Mouse (Mus musculus): ENCODE data around the gene Arpc1b.
"Not testable (repeated sequence)": the region's sequence is repeated elsewhere in the genome, so short reads cannot be mapped to it uniquely, and the experiment has no call there.

Gene Arpc1b

DNA sequence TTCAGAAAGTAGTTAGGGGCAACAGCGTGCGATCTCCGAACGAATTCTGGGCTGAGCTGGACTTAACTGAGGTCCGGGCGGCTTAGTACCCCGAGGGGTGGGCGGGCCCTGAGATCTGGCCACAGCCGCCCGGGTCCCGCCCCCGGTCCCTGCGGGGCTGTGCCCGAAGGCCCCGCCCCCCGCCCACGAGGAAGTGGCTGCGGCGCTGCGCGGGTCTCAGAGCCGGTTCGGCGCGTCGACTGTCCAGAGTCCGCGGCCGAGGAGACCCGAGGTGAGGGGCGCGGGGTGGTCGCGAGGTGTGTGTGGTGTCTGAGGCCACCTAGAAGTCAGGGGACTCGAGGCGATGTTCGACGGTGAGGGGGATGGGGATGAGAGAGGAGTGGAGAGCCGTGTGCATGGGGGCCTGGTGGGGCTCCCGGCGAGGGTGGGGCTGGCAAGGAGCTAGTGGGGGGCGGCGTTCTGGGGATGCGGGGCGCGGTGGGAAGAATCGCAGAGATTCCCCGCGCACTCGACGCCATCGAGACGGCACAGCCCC is at the start of gene Arpc1b:
Arpc1b (plus strand) TSS at position 145 of the 535 bp plus-strand sequence.
- DNase-seq (ENCODE audit: low spot score in 2 of 2) = peak; percentile 63 to 75

DNA sequence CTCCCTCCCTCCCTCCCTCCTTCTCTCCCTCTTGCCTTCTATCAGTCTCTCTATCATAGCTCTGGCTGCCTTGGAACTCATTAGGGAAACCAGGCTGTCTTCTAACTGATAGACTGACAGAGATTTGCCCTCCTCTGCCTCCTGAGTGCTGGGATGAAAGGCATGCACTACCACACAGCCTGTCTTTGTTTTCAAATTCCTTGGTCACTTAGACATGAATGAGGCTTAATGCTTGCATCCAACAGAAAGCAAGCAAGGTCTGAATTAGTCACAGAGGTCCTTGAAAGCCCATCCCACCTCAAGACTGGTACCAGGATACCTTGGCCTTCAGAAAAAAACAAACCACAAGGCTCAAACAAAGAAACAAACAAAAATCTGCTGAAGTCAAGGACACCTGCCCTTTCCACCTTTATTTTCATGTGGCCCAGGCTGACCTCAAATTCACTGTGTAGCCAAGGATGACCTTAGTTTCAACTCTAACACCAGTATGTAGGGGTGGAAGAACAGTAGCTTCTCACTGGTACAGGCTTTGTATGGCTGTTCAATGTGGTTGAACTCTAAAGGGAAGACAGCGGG is 49.2 kb upstream of the Arpc1b start:
- no peak for DNase-seq (ENCODE audit: low spot score in 2 of 2)

DNA sequence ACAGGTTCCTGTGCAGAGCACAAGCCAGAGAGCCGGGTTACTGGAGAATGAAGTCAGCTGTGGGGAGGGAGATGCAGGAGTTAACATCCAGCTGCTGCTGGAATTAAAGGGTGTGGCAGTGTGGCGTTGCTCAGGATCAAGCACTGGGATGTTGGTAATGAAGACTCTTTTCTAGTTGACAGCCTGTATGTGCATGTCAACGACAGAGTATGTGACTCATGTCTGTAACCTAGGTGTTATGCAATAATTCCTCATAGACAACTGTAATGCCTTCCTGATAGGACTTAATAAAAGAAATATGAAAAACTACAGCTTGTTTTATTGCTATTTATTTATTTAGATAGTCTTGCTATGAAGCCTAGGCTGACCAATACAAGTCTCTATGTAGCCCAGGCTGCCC is 45.2 kb upstream of the Arpc1b start:
- DNase-seq (ENCODE audit: low spot score in 2 of 2) = no peak

DNA sequence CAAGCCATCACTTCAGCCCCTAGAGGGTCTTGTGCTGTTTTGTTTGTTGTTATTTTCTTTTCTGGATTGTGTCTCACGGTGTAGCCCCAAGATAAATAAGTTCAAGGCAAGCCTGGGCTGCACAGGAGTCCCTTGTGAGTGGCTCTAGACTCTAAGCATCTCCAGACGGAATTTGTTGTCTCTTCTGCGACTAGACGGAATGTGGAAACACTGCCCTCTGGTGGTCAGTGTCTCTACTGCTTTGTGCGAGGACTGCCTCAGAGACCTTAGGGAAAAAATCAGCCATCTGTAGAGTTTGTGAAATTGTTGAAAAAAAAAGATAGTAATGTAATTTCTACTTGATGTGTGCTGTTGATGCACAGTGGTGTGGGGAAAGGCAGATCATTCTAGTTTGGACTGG is 44.3 kb upstream of the Arpc1b start:
- peak; percentile 57 to 67 for DNase-seq (ENCODE audit: low spot score in 2 of 2)

DNA sequence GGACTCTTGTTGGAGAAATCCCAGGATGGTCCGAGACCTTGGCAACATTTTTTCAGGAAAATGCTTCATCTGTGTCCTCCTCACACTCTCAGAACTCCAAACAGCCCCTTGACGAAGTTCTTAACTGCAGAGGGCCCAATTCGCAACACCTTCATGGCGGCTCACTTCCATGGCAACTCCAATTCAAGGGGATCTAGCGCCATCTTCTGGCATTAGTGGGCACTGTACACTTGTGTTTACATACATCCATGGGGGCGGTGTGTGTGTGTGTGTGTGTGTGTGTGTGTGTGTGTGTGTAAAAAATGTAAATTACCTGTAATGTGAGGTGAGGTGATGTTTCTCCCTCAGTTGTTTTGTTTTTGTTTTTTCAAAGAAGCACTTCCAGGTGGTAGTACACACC is 42.7 kb upstream of the Arpc1b start:
- DNase-seq (ENCODE audit: low spot score in 2 of 2) = no peak

GRCm38 (mm10) chr5:145075081-145075480 is 38.9 kb upstream of the Arpc1b start:
- DNase-seq (ENCODE audit: low spot score in 2 of 2) = no peak

GRCm38 (mm10) chr5:145081866-145082613 is 32.0 kb upstream of the Arpc1b start:
- peak; percentile 52 to 65 for DNase-seq (ENCODE audit: low spot score in 2 of 2)

DNA sequence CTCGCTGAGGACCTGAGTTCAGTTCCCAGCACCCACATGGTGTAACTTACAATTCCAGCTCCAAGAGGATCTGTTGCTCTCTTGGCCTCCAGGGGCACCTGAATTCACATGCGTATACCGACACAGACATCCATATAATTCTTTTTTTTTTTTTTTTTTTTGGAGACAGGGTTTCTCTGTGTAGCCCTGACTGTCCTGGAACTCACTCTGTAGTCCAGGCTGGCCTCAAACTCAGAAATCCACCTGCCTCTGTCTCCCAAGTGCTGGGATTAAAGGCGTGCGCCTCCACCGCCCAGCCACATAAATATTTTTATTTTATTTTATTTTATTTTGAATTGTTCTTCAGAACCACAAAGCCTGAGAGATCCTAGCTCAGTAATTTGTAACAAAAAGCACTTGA is 30.8 kb upstream of the Arpc1b start:
- not testable (repeated sequence) for DNase-seq (ENCODE audit: low spot score in 2 of 2)

GRCm38 (mm10) chr5:145083632-145084451 is 30.2 kb upstream of the Arpc1b start, which contains the start of the genes Arpc1a and Kpna7:
Gene Arpc1a (plus strand): TSS chr5:145083830.
Gene Kpna7 (minus strand): TSS chr5:145084030.
- peak; percentile 87 to 92 for DNase-seq (ENCODE audit: low spot score in 2 of 2)

GRCm38 (mm10) chr5:145084822-145085221 is 29.2 kb upstream of the Arpc1b start:
- DNase-seq (ENCODE audit: low spot score in 2 of 2) = no peak

GRCm38 (mm10) chr5:145088186-145088585 is 25.8 kb upstream of the Arpc1b start:
- DNase-seq (ENCODE audit: low spot score in 2 of 2) = no peak

GRCm38 (mm10) chr5:145089878-145090277 is 24.1 kb upstream of the Arpc1b start:
- DNase-seq (ENCODE audit: low spot score in 2 of 2) = no peak

DNA sequence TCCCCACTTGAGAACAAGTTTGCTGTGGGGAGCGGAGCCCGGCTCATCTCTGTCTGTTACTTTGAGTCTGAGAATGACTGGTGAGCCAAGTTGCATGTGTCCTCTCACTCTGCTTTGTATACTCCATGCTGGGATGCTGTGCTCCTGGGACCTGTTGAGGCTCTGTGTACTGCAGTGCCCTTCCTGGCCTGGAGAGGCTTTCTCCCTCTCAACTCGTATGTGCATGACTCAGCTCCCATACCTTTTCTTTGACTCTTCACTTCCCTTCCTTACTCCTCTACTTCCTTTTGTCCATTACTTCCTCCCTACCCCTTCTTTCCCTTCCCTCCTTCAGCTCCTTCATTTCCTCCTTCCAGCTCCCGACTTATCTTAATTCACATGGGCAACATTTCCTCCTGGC is 17.8 kb upstream of the Arpc1b start:
- no peak for DNase-seq (ENCODE audit: low spot score in 2 of 2)

GRCm38 (mm10) chr5:145098340-145098821 is 15.6 kb upstream of the Arpc1b start:
- no peak for DNase-seq (ENCODE audit: low spot score in 2 of 2)

- DNase-seq (ENCODE audit: low spot score in 2 of 2) = no peak
Observed at GRCm38 (mm10) chr5:145100960-145101359, 13.1 kb upstream of the Arpc1b start.

DNA sequence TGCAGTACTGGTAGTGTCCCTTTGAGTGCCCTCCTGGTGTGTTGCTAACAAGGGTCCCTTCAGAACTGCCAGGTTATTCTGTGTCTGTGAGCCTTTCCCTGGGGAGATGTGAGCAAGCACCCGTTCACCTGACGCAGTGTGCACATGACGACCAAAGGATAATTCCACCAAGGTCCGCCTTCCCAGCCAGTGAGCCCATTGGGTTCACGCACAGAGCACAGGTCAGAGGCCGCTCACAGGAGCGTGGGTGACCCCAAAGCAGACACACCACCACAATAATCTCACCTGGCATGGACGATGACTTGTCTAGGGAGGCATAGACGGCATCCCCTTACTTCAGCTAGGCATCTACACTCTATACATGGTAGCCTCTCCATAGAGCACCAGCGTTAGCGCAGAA is 12.6 kb upstream of the Arpc1b start:
- not testable (repeated sequence) for DNase-seq (ENCODE audit: low spot score in 2 of 2)

- no peak for DNase-seq (ENCODE audit: low spot score in 2 of 2)
Observed at GRCm38 (mm10) chr5:145102706-145103105, 11.3 kb upstream of the Arpc1b start.

GRCm38 (mm10) chr5:145104328-145104727 is 9.7 kb upstream of the Arpc1b start:
- DNase-seq (ENCODE audit: low spot score in 2 of 2) = no peak

DNA sequence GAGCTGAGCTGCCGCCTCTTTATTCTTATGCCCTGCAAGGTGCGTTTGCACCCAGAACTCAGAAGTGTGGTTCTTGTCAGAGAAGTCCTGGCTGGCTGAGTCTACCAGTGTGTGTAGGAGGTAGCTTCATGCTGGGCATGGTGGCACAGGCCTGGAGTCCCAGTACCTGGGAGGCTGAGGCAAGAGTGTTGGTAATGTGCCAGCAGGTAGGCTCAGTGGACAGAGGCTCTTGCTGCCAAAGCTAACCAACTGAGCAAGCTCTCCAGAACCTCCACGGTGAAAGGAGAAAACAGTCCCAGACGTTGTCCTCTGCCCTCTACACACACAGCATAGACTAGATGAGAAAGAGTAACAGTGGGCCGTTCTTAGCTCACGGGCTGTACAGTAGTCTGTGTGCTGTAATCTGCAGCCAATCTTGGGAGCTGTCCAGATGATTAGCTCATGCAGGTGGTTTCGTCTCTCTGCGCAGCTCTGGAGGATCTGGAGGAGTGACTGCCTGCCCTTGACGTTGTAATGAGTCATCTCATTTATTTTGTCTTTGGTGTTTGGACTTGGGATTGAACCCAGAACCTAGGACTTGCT is 8.2 kb upstream of the Arpc1b start:
- DNase-seq (ENCODE audit: low spot score in 2 of 2) = no peak

GRCm38 (mm10) chr5:145110401-145110800 is 3.6 kb upstream of the Arpc1b start:
- DNase-seq (ENCODE audit: low spot score in 2 of 2) = no peak

DNA sequence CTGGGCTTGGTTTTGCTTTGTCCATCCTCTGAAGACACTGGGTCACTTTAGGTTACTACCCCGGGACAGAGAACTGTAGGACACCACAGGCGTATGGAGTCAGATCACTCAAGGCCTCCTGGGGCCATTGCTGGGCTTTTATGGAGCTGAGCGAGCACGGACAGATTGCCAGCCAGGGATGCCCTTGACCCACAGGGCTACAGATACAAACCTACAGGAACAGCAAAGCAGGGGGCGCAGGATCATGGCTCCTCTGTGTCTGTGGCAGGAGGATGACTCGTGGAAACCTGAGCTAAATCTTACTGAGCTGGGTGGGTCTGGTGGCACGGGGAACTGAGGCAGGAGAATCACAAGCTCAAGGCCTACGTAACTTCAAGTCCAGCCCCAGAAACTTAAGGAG is 1.4 kb upstream of the Arpc1b start:
- no peak for DNase-seq (ENCODE audit: low spot score in 2 of 2)

DNA sequence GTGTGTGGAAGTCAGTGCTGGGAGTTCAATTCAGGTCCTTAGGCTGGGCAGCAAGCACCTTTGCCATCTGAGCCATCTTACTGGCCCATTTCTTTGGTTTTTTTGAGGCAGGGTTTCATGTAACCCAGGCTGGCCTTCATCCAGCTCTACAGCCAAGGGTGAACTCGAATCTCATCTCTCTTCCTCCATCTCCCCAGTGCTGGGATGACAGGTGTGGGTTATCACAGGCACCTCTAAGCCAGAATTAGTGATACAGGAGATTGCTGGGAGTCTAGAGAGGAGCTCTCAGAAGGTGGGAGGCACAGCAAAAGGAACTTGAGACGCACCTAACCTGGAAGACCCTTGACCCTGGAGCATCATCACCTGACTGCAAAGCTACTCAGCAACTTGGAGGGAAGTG is 599 bp upstream of the Arpc1b start:
- DNase-seq (ENCODE audit: low spot score in 2 of 2) = no peak
